Mouse (Mus musculus): ENCODE measurements around the gene Thoc5. TPM values are rescaled to one million over a fixed set of nuclear protein-coding genes. Genes with fewer than 3 reads are reported as not detected.
A peak's percentile ranks its signal among the peaks of the same experiment; 100 is the strongest.

Gene Thoc5
- not detected in 2 replicates for polyA plus RNA-seq (2012; ENCODE audit: insufficient read depth, insufficient read length, low replicate concordance, missing spikeins)

- peaks cover 4% of the 10 kb centered on the region for H3K4me1 ChIP-seq (ENCODE audit: control insufficient read depth, insufficient read depth, low read length)
- H3K4me3 ChIP-seq (ENCODE audit: insufficient read depth, low read depth, low read length), result peak within 1 kb of the TSS; percentile 73
- H3K27ac ChIP-seq (ENCODE audit: insufficient read depth, low read depth, low read length), result peak within 1 kb of the TSS; percentile 85
- 2% methylated on average over 52 of the region's 52 CpGs for WGBS
- TF ChIP-seq POLR2A (IDR thresholded peaks at IDR 0.05; ENCODE audit: insufficient read depth, low read depth, low read length) (peak; percentile 59), CTCF (IDR thresholded peaks at IDR 0.05; ENCODE audit: insufficient read depth, low read depth, low read length) (no peak)
Measured at GRCm38 (mm10) chr11:4894848-4895816, at the start of gene Thoc5. Gene Thoc5 (plus strand): TSS chr11:4895320.

- Histone ChIP-seq H3K27ac (ENCODE audit: insufficient read depth, low read depth, low read length) (no peak overlapping the region), H3K4me3 (ENCODE audit: insufficient read depth, low read depth, low read length) (peak overlapping the region; percentile 85), H3K4me1 (ENCODE audit: control insufficient read depth, insufficient read depth, low read length) (peaks cover 3% of the 10 kb centered on the region; the same call in 1 of the 2 replicates)
- WGBS, result under 1% methylated on average over 50 of the region's 50 CpGs
- TF ChIP-seq POLR2A (IDR thresholded peaks at IDR 0.05; ENCODE audit: insufficient read depth, low read depth, low read length), result no peak
- TF ChIP-seq CTCF (IDR thresholded peaks at IDR 0.05; ENCODE audit: insufficient read depth, low read depth, low read length), result no peak
Measured at GRCm38 (mm10) chr11:4848483-4849248, 46.5 kb upstream of the Thoc5 start.

- TF ChIP-seq CTCF (IDR thresholded peaks at IDR 0.05; ENCODE audit: insufficient read depth, low read depth, low read length), result no peak
- peak; percentile 31; the same call in 1 of the 2 replicates for TF ChIP-seq POLR2A (IDR thresholded peaks at IDR 0.05; ENCODE audit: insufficient read depth, low read depth, low read length)
- H3K4me1 ChIP-seq (ENCODE audit: control insufficient read depth, insufficient read depth, low read length), result peaks cover 3% of the 10 kb centered on the region; the same call in 1 of the 2 replicates
- peak within 1 kb of the TSS; percentile 85 for H3K4me3 ChIP-seq (ENCODE audit: insufficient read depth, low read depth, low read length)
- no peak within 1 kb of the TSS for H3K27ac ChIP-seq (ENCODE audit: insufficient read depth, low read depth, low read length)
- WGBS, result under 1% methylated on average over 60 of the region's 60 CpGs
Measured at GRCm38 (mm10) chr11:4849258-4849943, 45.7 kb upstream of the Thoc5 start, which contains the start of gene Nf2. Gene Nf2 (minus strand): TSS chr11:4849536.

- Histone ChIP-seq H3K4me1 (ENCODE audit: control insufficient read depth, insufficient read depth, low read length) (peaks cover 3% of the 10 kb centered on the region; the same call in 1 of the 2 replicates), H3K4me3 (ENCODE audit: insufficient read depth, low read depth, low read length) (no peak overlapping the region), H3K27ac (ENCODE audit: insufficient read depth, low read depth, low read length) (no peak overlapping the region)
- WGBS, result 93% methylated on average over 2 of the region's 2 CpGs
- TF ChIP-seq CTCF (IDR thresholded peaks at IDR 0.05; ENCODE audit: insufficient read depth, low read depth, low read length) (no peak), POLR2A (IDR thresholded peaks at IDR 0.05; ENCODE audit: insufficient read depth, low read depth, low read length) (no peak)
Measured at GRCm38 (mm10) chr11:4850404-4850803, 44.7 kb upstream of the Thoc5 start.

GRCm38 (mm10) chr11:4853021-4853420 is 42.1 kb upstream of the Thoc5 start:
- H3K4me3 ChIP-seq (ENCODE audit: insufficient read depth, low read depth, low read length), result no peak overlapping the region
- H3K4me1 ChIP-seq (ENCODE audit: control insufficient read depth, insufficient read depth, low read length), result no peaks in the 10 kb centered on the region
- TF ChIP-seq POLR2A (IDR thresholded peaks at IDR 0.05; ENCODE audit: insufficient read depth, low read depth, low read length) (no peak), CTCF (IDR thresholded peaks at IDR 0.05; ENCODE audit: insufficient read depth, low read depth, low read length) (no peak)
- H3K27ac ChIP-seq (ENCODE audit: insufficient read depth, low read depth, low read length), result no peak overlapping the region

GRCm38 (mm10) chr11:4854181-4854580 is 40.9 kb upstream of the Thoc5 start:
- no peaks in the 10 kb centered on the region for H3K4me1 ChIP-seq (ENCODE audit: control insufficient read depth, insufficient read depth, low read length)
- H3K4me3 ChIP-seq (ENCODE audit: insufficient read depth, low read depth, low read length), result no peak overlapping the region
- no peak overlapping the region for H3K27ac ChIP-seq (ENCODE audit: insufficient read depth, low read depth, low read length)
- TF ChIP-seq CTCF (IDR thresholded peaks at IDR 0.05; ENCODE audit: insufficient read depth, low read depth, low read length) (no peak), POLR2A (IDR thresholded peaks at IDR 0.05; ENCODE audit: insufficient read depth, low read depth, low read length) (no peak)
- WGBS, result 91% methylated on average over 5 of the region's 5 CpGs

GRCm38 (mm10) chr11:4858416-4858815 is 36.7 kb upstream of the Thoc5 start:
- no peak overlapping the region for H3K27ac ChIP-seq (ENCODE audit: insufficient read depth, low read depth, low read length)
- peaks cover 2% of the 10 kb centered on the region; the same call in 1 of the 2 replicates for H3K4me1 ChIP-seq (ENCODE audit: control insufficient read depth, insufficient read depth, low read length)
- 56% methylated on average over 2 of the region's 2 CpGs for WGBS
- no peak overlapping the region for H3K4me3 ChIP-seq (ENCODE audit: insufficient read depth, low read depth, low read length)
- TF ChIP-seq CTCF (IDR thresholded peaks at IDR 0.05; ENCODE audit: insufficient read depth, low read depth, low read length) (no peak), POLR2A (IDR thresholded peaks at IDR 0.05; ENCODE audit: insufficient read depth, low read depth, low read length) (no peak)

GRCm38 (mm10) chr11:4860986-4861385 is 34.1 kb upstream of the Thoc5 start:
- TF ChIP-seq POLR2A (IDR thresholded peaks at IDR 0.05; ENCODE audit: insufficient read depth, low read depth, low read length), result no peak
- no peak for TF ChIP-seq CTCF (IDR thresholded peaks at IDR 0.05; ENCODE audit: insufficient read depth, low read depth, low read length)
- Histone ChIP-seq H3K27ac (ENCODE audit: insufficient read depth, low read depth, low read length) (no peak overlapping the region), H3K4me3 (ENCODE audit: insufficient read depth, low read depth, low read length) (no peak overlapping the region), H3K4me1 (ENCODE audit: control insufficient read depth, insufficient read depth, low read length) (peaks cover 2% of the 10 kb centered on the region; the same call in 1 of the 2 replicates)
- 81% methylated on average over 1 of the region's 1 CpGs for WGBS

All from olfactory bulb, adult 2 months (tissue).